Mouse (Mus musculus) olfactory bulb, adult 2 months (tissue): ENCODE measurements around the gene Akap7.

ENCODE experiments used
- CTCF ChIP-seq: fragments of 200-500 bp; IDR thresholded peaks from 2 replicates; pipeline ENCODE4 v1.5.1; 2012; ENCODE audit warnings: low read depth, mild to moderate bottlenecking, low read length, moderate library complexity; ENCODE audit not compliant: insufficient read depth
- POLR2A ChIP-seq: fragments of 200-500 bp; IDR thresholded peaks from 2 replicates; pipeline ENCODE4 v1.6.1; 2012; ENCODE audit warnings: mild to moderate bottlenecking, low read depth, low read length, moderate library complexity; ENCODE audit not compliant: insufficient read depth

DNA sequence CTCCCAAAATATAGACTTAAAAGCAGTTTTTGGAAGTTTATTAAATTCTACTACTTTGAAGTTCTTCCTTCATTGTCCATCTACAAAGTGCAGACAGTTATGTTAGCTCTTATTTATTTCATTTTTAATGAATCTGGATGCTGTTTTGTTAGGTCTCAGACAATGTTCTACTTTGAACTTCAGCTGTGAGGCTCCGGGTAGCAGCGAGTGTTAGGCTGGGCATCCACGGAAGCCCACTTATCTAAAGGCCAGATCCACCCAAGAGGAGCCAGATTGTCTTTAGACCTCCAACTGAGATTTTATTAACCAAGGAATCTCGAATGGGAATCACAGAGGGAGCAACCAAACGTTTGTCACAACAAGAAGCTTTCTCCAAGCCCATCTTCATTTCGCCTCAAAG is 2.5 kb downstream of the Akap7 start:
- TF ChIP-seq CTCF (no peak), POLR2A (no peak)
